Mouse (Mus musculus): ENCODE measurements at regions not wholly inside any gene's neighbourhood (a gene's known extent, or its start where the extent isn't known, plus 50 kb on each side); places are given as distances from the start of the nearest gene placed in this dataset.

GRCm38 (mm10) chr2:106455972-106456371, 237.1 kb upstream of the Mpped2 start:
- no peak for DNase-seq (ENCODE audit: low spot score)

- DNase-seq (ENCODE audit: low spot score) = no peak
Observed at GRCm38 (mm10) chr2:106458003-106458402, 235.1 kb upstream of the Mpped2 start.

GRCm38 (mm10) chr2:106461021-106461420, 232.0 kb upstream of the Mpped2 start:
- no peak for DNase-seq (ENCODE audit: low spot score)

- DNase-seq (ENCODE audit: low spot score) = no peak
Observed at GRCm38 (mm10) chr2:106461490-106461889, 231.6 kb upstream of the Mpped2 start.

- no peak for DNase-seq (ENCODE audit: low spot score)
Observed at GRCm38 (mm10) chr2:106461973-106462637, 231.0 kb upstream of the Mpped2 start.

- DNase-seq (ENCODE audit: low spot score) = no peak
Observed at GRCm38 (mm10) chr2:106465055-106465454, 228.0 kb upstream of the Mpped2 start.

- no peak for DNase-seq (ENCODE audit: low spot score)
Observed at GRCm38 (mm10) chr2:106465831-106466230, 227.2 kb upstream of the Mpped2 start.

- no peak for DNase-seq (ENCODE audit: low spot score)
Observed at GRCm38 (mm10) chr2:106469196-106469595, 223.9 kb upstream of the Mpped2 start.

GRCm38 (mm10) chr2:106473458-106473857, 219.6 kb upstream of the Mpped2 start:
- DNase-seq (ENCODE audit: low spot score) = no peak

- DNase-seq (ENCODE audit: low spot score) = no peak
Observed at GRCm38 (mm10) chr2:106477991-106478390, 215.1 kb upstream of the Mpped2 start.

GRCm38 (mm10) chr2:106487335-106488082, 205.6 kb upstream of the Mpped2 start:
- DNase-seq (ENCODE audit: low spot score) = no peak

GRCm38 (mm10) chr2:106498735-106499134, 194.3 kb upstream of the Mpped2 start:
- DNase-seq (ENCODE audit: low spot score) = no peak

- DNase-seq (ENCODE audit: low spot score) = no peak
Observed at GRCm38 (mm10) chr2:106499227-106499928, 193.7 kb upstream of the Mpped2 start.

- DNase-seq (ENCODE audit: low spot score) = no peak
Observed at GRCm38 (mm10) chr2:106504933-106505420, 188.1 kb upstream of the Mpped2 start.

- no peak for DNase-seq (ENCODE audit: low spot score)
Observed at GRCm38 (mm10) chr2:106511889-106512288, 181.2 kb upstream of the Mpped2 start.

- no peak for DNase-seq (ENCODE audit: low spot score)
Observed at GRCm38 (mm10) chr2:106512338-106513024, 180.6 kb upstream of the Mpped2 start.

GRCm38 (mm10) chr2:106513025-106513386, 180.1 kb upstream of the Mpped2 start:
- no peak for DNase-seq (ENCODE audit: low spot score)

- DNase-seq (ENCODE audit: low spot score) = no peak
Observed at GRCm38 (mm10) chr2:106517224-106517623, 175.8 kb upstream of the Mpped2 start.

GRCm38 (mm10) chr2:106522961-106523360, 170.1 kb upstream of the Mpped2 start:
- no peak for DNase-seq (ENCODE audit: low spot score)

- DNase-seq (ENCODE audit: low spot score) = no peak
Observed at GRCm38 (mm10) chr2:106527008-106527407, 166.1 kb upstream of the Mpped2 start.

GRCm38 (mm10) chr2:106529247-106529646, 163.8 kb upstream of the Mpped2 start:
- no peak for DNase-seq (ENCODE audit: low spot score)

- DNase-seq (ENCODE audit: low spot score) = no peak
Observed at GRCm38 (mm10) chr2:106529746-106530145, 163.3 kb upstream of the Mpped2 start.
